Mouse (Mus musculus) embryonic fibroblast, embryonic 13.5 days (primary cell): Measurements from ENCODE around the gene Dnajc25. TPM values are rescaled to one million over a fixed set of nuclear protein-coding genes. Genes with fewer than 3 reads are reported as not detected.

Experiments used
- H3K27ac ChIP-seq: 2 replicates; pipeline ENCODE4 v1.5.1; 2012; ENCODE audit warnings: low read length, control low read depth, inconsistent platforms; ENCODE audit not compliant: insufficient read depth
- H3K4me1 ChIP-seq: 2 replicates; pipeline ENCODE4 v1.6.1; 2011; ENCODE audit warnings: low read length; ENCODE audit not compliant: control insufficient read depth, insufficient read depth
- H3K4me3 ChIP-seq: 2 replicates; pipeline ENCODE4 v1.5.1; 2011; ENCODE audit warnings: mild to moderate bottlenecking, control low read depth, low read length; ENCODE audit not compliant: insufficient read depth
- CTCF ChIP-seq: IDR thresholded peaks from 2 replicates; pipeline ENCODE4 v1.5.1; 2011; ENCODE audit warnings: mild to moderate bottlenecking, control low read depth, low read length, moderate library complexity, borderline replicate concordance; ENCODE audit not compliant: insufficient read depth
- POLR2A ChIP-seq: IDR thresholded peaks from 2 replicates; pipeline ENCODE4 v1.6.1; 2011; ENCODE audit warnings: low read depth, mild to moderate bottlenecking, control low read depth, low read length, moderate library complexity
- polyA plus RNA-seq: library from polyadenylated mRNA; stranded (reverse); fragments of >200 nt; gene quantifications from 2 replicates; pipeline ENCODE4 v1.2.4, GENCODE M21; 2011; ENCODE audit warnings: low read depth; ENCODE audit not compliant: missing spikeins, insufficient read length

Gene Dnajc25
- polyA plus RNA-seq, 1 experiment, result 30.3 TPM

DNA sequence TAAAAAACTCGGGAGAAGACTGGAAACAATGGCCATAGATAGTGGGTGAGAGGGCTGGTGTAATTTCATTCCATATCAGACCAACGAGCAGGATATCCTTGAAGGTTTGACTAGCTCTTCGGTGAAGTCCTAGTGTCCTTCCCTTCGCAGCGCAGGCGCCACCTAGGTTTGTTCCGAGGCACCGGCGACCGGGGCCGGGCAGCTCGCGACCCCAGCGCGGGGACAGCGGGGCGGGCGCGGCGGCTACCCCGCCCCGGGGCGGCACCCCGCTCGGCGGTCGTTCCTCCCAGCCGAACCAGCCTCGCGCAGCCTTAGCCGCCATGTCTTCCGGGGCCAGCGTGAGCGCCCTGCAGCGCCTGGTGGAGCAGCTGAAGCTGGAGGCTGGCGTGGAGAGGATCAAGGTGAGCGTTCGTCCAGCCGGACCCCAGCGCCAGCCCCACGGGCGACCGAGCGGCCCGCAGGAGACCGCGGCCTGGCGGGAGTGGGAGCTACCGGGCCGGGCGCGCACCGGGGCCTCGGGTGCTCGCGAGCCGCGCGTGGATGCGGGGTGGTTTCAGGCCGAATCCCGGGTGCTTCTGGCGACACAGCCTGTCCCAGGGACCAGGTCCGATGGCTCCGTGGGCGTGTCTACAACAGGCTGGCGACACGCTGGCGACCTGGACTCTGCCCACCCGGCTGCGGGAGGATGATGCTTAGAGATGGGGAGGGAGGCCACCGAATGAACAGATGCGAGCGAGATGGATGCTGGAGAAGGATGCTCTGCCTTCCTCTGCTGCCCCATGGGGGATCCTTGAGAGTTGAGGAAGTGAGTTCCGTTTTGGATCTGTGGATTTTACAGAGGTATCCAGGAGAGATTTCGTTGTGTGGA, 40.3 kb downstream of the Dnajc25 start, which contains the start of gene Gng10:
Gene Gng10, plus strand, starts transcription at position 171 of the 868 bp plus-strand sequence.
- H3K4me3 ChIP-seq, result peak within 1 kb of the TSS; percentile 60
- H3K27ac ChIP-seq, result peak within 1 kb of the TSS; percentile 28; the same call in 1 of the 2 replicates
- TF ChIP-seq CTCF (no peak), POLR2A (peak; percentile 81)
- H3K4me1 ChIP-seq, result no peaks in the 10 kb centered on the region

DNA sequence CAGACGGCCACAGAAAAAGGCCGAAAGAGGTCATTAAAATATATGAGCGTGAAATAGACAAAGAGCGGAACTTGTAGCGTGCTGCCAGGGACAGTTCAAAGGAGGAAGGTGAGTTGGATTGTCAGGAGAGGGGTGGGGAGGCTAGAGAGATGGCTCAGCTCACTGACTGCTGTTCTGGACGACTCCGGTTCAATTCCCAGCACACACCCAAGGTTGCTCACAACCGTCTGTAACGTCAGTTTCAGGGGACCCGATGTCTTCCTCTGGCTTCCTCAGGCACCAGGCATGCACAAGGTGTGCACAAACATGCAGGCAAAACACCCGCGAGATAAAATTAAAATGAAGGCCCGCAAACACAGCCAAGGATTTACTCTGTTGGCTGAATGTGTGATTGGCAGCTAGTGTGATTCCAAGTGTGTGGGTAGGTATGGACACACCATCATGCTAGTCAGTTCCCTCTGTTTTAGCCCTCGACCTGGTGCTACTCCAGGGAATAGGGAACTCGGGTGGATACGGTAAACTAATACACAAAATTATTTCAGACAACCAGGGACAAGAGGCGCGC, 41.0 kb downstream of the Dnajc25 start:
- TF ChIP-seq POLR2A (no peak), CTCF (no peak)
- Histone ChIP-seq H3K4me1 (no peaks in the 10 kb centered on the region), H3K27ac (no peak overlapping the region), H3K4me3 (peak overlapping the region; percentile 60)

- H3K4me1 ChIP-seq, result no peaks in the 10 kb centered on the region
- no peak overlapping the region for H3K27ac ChIP-seq
- TF ChIP-seq POLR2A, result no peak
- TF ChIP-seq CTCF, result no peak
- H3K4me3 ChIP-seq, result no peak overlapping the region
These were observed 41.7 kb downstream of the Dnajc25 start for GRCm38 (mm10) chr4:59036490-59037127.

GRCm38 (mm10) chr4:59037525-59037924, 42.7 kb downstream of the Dnajc25 start:
- no peak overlapping the region for H3K27ac ChIP-seq
- TF ChIP-seq CTCF (no peak), POLR2A (no peak)

GRCm38 (mm10) chr4:59040397-59041287, 45.8 kb downstream of the Dnajc25 start:
- H3K27ac ChIP-seq, result no peak overlapping the region
- no peak overlapping the region for H3K4me3 ChIP-seq
- TF ChIP-seq CTCF (no peak), POLR2A (no peak)
- H3K4me1 ChIP-seq, result no peaks in the 10 kb centered on the region

More at GRCm38 (mm10) chr4:59037525-59037924, 42.7 kb downstream of the Dnajc25 start:
- no peaks in the 10 kb centered on the region for H3K4me1 ChIP-seq
- no peak overlapping the region for H3K4me3 ChIP-seq

DNA sequence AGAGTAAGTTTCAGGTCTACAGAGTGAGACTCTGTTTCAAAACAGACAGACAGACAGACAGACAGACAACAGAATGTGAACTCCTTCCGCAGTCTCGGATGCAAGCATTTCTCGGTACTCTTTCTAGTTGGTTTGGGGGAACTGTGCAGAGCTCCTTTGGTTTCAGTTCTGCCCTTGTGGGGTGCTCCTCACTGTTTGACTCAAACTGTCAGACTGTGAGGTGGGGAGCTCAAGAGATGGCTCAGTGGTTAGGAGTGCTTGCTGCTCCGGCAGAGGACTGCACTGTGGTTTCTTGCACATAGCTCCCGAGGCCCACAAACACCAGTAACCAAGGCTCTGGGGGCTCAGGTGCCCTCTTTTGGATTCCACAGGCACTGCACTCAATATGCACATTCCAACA, 48.2 kb downstream of the Dnajc25 start:
- TF ChIP-seq CTCF (no peak), POLR2A (no peak)
- H3K4me3 ChIP-seq, result no peak overlapping the region

DNA sequence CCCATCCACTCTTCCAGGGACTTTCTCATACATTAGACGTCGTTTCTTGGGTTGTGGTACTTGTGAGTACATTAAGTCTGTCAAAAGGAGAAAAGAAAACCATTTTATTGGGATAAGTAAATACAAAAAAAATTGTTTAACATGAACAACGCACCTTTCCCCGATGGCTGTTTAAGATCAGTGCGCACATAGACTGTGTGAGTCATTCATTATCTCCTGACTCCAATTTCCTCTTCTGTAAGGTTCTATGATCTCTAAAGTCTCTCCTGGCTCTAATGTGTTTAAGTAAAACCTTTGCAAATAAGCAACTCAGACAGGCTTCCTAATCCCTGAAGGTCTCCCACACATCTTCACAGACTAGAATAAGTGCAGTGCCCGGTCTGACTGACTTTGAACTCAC, 49.0 kb downstream of the Dnajc25 start:
- Histone ChIP-seq H3K4me1 (no peaks in the 10 kb centered on the region), H3K27ac (no peak overlapping the region), H3K4me3 (no peak overlapping the region)
- TF ChIP-seq POLR2A (no peak), CTCF (no peak)

More for the DNA sequence above, 48.2 kb downstream of the Dnajc25 start:
- H3K27ac ChIP-seq, result no peak overlapping the region
- no peaks in the 10 kb centered on the region for H3K4me1 ChIP-seq

DNA sequence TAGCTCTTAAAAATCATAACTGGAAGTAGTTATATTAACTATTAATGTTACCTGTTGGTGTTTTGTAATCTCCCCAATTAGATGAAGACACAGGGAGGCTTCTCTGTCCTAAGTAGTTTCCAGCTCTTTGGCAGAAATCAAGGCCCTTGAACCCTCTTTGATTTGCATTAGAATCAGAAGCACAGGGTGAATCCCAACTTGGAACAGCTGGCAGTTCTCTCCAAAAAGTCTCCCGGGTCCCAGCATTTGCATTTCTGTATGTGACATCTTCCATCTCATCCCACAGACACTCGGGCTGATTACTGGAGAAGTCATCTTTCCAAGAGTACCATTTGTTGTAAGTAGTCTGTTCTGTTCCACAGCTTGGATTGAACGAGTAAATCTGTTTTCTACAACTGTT, 52.4 kb downstream of the Dnajc25 start:
- TF ChIP-seq CTCF (no peak), POLR2A (no peak)
- Histone ChIP-seq H3K4me1 (no peaks in the 10 kb centered on the region), H3K4me3 (no peak overlapping the region), H3K27ac (no peak overlapping the region)

DNA sequence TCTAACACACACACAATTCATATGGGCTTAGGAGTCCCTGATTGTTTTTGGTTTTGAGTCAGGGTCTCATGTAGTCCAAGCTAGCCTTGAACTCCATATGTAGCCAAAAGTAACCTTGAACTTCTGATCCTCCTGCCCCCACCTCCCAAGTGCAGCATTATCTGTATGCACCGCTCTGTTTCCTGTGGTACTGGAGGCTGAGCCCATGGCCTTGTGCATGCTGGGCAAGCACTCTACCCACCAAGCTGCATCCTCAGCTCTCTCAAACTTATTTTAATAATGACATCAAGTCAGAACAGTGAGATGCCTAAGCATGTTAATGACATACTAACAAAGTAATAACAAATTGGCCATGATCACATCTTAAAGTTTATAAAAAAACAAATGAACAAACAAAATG, 56.2 kb downstream of the Dnajc25 start:
- H3K4me3 ChIP-seq, result no peak overlapping the region
- H3K27ac ChIP-seq, result no peak overlapping the region
- TF ChIP-seq POLR2A, result no peak
- no peak for TF ChIP-seq CTCF
- H3K4me1 ChIP-seq, result no peaks in the 10 kb centered on the region
